Mouse (Mus musculus) embryonic facial prominence, embryonic 14.5 days (tissue): ENCODE results near the gene Tmbim4. TPM values are rescaled to one million over a fixed set of nuclear protein-coding genes. Genes with fewer than 3 reads are reported as not detected.

ENCODE experiments used
- ATAC-seq: fragments of 200-750 bp; cut with Nextera tagmentation; 2 replicates; pipeline ENCODE4 v1.8.0; 2017; ENCODE audit warnings: low read depth, moderate number of reproducible peaks, moderate TSS enrichment
- DNase-seq: peaks from one replicate; pipeline ENCODE4 v3.0.0-alpha.2; 2015; ENCODE audit warnings: low spot score
- H3K27ac ChIP-seq: fragments of 300-500 bp; sonication (generic); replicated peaks from 2 replicates; pipeline ENCODE4 v1.5.1; 2014; ENCODE audit warnings: low read depth, mild to moderate bottlenecking, low read length, moderate library complexity
- H3K27me3 ChIP-seq: fragments of 300-500 bp; sonication (generic); replicated peaks from 2 replicates; pipeline ENCODE4 v1.6.1; 2014; ENCODE audit warnings: low read length; ENCODE audit not compliant: control insufficient read depth, insufficient read depth
- H3K36me3 ChIP-seq: fragments of 300-500 bp; sonication (generic); 2 replicates; pipeline ENCODE4 v1.6.1; 2014; ENCODE audit warnings: low read length, mixed read lengths; ENCODE audit not compliant: control insufficient read depth, insufficient read depth
- H3K4me1 ChIP-seq: fragments of 300-500 bp; sonication (generic); 2 replicates; pipeline ENCODE4 v1.6.1; 2014; ENCODE audit warnings: antibody characterized with exemption, low read length; ENCODE audit not compliant: control insufficient read depth, insufficient read depth
- H3K4me2 ChIP-seq: fragments of 300-500 bp; sonication (generic); 2 replicates; pipeline ENCODE4 v1.6.1; 2014; ENCODE audit warnings: low read depth, mild to moderate bottlenecking, low read length, moderate library complexity, mixed read lengths
- H3K4me3 ChIP-seq: fragments of 300-500 bp; sonication (generic); 2 replicates; pipeline ENCODE4 v1.5.1; 2014; ENCODE audit warnings: low read depth, mild to moderate bottlenecking, low read length
- H3K9ac ChIP-seq: fragments of 300-500 bp; sonication (generic); 2 replicates; pipeline ENCODE4 v1.6.1; 2014; ENCODE audit warnings: low read depth, mild to moderate bottlenecking, low read length, moderate library complexity, mixed read lengths
- H3K9me3 ChIP-seq: fragments of 300-500 bp; sonication (generic); 2 replicates; pipeline ENCODE4 v1.6.1; 2016; ENCODE audit warnings: low read length; ENCODE audit not compliant: control insufficient read depth
- WGBS: fragments of 180-500 bp; shearing (Covaris S2); extraction: QIAGEN DNeasy Blood & Tissue Kit; methylation state at CpG from one replicate; pipeline ENCODE4 v1.1.7; 2014; 5-methylcytosine and 5-hydroxymethylcytosine counted together
- polyA plus RNA-seq: library from polyadenylated mRNA; unstranded; fragments of >200 nt; fragmentation: Nextera tagmentation; extraction: Ambion mirVana; gene quantifications from 2 replicates; pipeline ENCODE4 v1.2.1, GENCODE M21; 2014

Gene Tmbim4
- polyA plus RNA-seq: 105 and 122 TPM in 2 replicates

DNA sequence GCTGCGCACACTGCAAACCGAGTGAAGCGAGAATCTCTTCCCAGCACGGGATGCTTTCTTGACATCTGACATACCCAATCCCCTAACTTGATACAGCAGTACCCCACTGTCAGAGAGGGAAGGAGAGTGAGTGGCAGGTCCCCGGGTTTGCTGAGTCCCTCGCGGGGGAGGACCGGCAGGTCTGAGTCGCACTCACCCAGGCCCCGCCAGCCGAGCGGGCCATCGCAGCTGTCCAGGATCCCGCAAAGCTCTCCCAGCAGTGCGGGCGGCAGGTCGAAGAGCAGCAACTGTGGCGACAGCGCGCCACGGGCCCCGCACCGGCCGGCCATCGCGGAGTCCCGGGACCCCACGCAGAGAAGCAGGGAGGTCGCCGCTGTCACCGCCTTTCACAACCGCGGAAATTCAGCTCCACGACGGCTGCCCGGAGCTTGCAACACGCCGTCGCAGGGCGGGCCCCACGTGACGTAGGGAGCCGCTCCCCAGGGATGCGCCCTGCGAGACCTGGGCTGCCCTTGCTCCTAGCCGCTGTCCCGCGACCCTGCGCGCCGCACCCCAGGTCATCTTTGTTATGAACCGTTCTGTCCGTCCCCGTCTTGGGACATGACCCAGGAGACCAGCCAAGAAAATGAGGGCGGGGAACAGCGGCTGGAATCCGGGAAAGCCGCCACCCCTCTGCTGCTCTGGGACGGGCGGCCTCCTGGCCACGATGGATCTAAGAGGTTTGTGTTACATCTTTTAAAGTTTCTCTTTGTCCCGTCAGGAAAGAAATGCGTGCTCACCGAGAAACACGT, at the start of gene Tmbim4:
Gene Tmbim4 (plus strand): TSS at position 460 of the 791 bp plus-strand sequence.
- 1% methylated on average over 24 of the region's 65 CpGs for WGBS
- DNase-seq: peak; percentile 19
- ATAC-seq: peak; percentile 67
- H3K4me2 ChIP-seq: peak within 1 kb of the TSS; percentile 93
- H3K4me3 ChIP-seq: peak within 1 kb of the TSS; percentile 57
- no peaks in the 10 kb centered on the region for H3K9me3 ChIP-seq
- 0 out of 2 replicates have a peak, but pooled peaks cover 9% of the 10 kb centered on the region for H3K27me3 ChIP-seq
- peak within 1 kb of the TSS; percentile 67 for H3K9ac ChIP-seq
- H3K36me3 ChIP-seq: no peaks in the 10 kb centered on the region
- 0 out of 2 replicates have a peak within 1 kb of the TSS, but pooled peaks have one; percentile 24 for H3K27ac ChIP-seq
- H3K4me1 ChIP-seq: no peaks in the 10 kb centered on the region

GRCm38 (mm10) chr10:120151672-120152071, 49.7 kb upstream of the Tmbim4 start:
- WGBS: 86% methylated on average over 7 of the region's 7 CpGs
- no peak for DNase-seq

GRCm38 (mm10) chr10:120153911-120154310, 47.5 kb upstream of the Tmbim4 start:
- Histone ChIP-seq H3K27me3 (no peaks in the 10 kb centered on the region), H3K9me3 (peaks cover 3% of the 10 kb centered on the region; the same call in 1 of the 2 replicates), H3K9ac (no peak overlapping the region), H3K4me2 (no peak overlapping the region), H3K36me3 (no peaks in the 10 kb centered on the region), H3K4me1 (peaks cover 4% of the 10 kb centered on the region; the same call in 1 of the 2 replicates), H3K27ac (no peak overlapping the region), H3K4me3 (no peak overlapping the region)
- WGBS: 88% methylated on average over 2 of the region's 2 CpGs
- ATAC-seq: no peak
- no peak for DNase-seq

More at GRCm38 (mm10) chr10:120151672-120152071, 49.7 kb upstream of the Tmbim4 start:
- peaks cover 3% of the 10 kb centered on the region; the same call in 1 of the 2 replicates for H3K9me3 ChIP-seq
- H3K9ac ChIP-seq: no peak overlapping the region
- no peak overlapping the region for H3K4me3 ChIP-seq
- H3K36me3 ChIP-seq: no peaks in the 10 kb centered on the region
- no peaks in the 10 kb centered on the region for H3K27me3 ChIP-seq
- H3K27ac ChIP-seq: no peak overlapping the region
- no peaks in the 10 kb centered on the region for H3K4me1 ChIP-seq
- no peak for ATAC-seq
- no peak overlapping the region for H3K4me2 ChIP-seq

DNA sequence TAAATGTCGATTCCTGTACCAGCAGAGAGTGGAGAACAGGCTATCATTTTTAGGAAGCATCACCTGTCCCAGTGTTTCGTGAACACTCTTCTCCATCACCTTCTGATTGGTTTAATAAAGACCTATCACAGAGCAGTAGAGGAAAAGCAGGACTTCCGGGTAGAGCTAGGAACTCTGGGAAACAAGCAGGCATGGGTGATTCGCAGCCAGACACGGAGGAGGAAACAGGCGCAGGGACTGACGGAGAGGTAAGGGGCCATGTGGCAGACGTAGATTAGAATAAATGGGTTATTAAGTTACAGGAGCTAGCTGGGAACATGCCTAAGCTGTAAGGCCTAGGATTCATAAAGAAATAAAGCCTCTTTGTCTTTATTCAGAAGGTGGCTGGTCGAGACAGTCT, 40.9 kb upstream of the Tmbim4 start:
- peaks cover 4% of the 10 kb centered on the region; the same call in 1 of the 2 replicates for H3K4me1 ChIP-seq
- H3K4me3 ChIP-seq: no peak overlapping the region
- ATAC-seq: no peak
- H3K27me3 ChIP-seq: no peaks in the 10 kb centered on the region
- no peak for DNase-seq
- H3K36me3 ChIP-seq: no peaks in the 10 kb centered on the region
- H3K27ac ChIP-seq: no peak overlapping the region
- 64% methylated on average over 9 of the region's 9 CpGs for WGBS
- no peaks in the 10 kb centered on the region for H3K9me3 ChIP-seq
- H3K9ac ChIP-seq: no peak overlapping the region
- H3K4me2 ChIP-seq: no peak overlapping the region

- WGBS: 84% methylated on average over 10 of the region's 10 CpGs
- no peak overlapping the region for H3K27ac ChIP-seq
- no peaks in the 10 kb centered on the region for H3K27me3 ChIP-seq
- H3K4me2 ChIP-seq: no peak overlapping the region
- H3K4me1 ChIP-seq: peaks cover 4% of the 10 kb centered on the region; the same call in 1 of the 2 replicates
- DNase-seq (no peak), ATAC-seq (no peak)
- no peaks in the 10 kb centered on the region for H3K36me3 ChIP-seq
- no peak overlapping the region for H3K9ac ChIP-seq
- no peaks in the 10 kb centered on the region for H3K9me3 ChIP-seq
- no peak overlapping the region for H3K4me3 ChIP-seq
These were observed 38.5 kb upstream of the Tmbim4 start for GRCm38 (mm10) chr10:120162840-120163239.

GRCm38 (mm10) chr10:120163490-120163889, 37.9 kb upstream of the Tmbim4 start:
- Histone ChIP-seq H3K9me3 (no peaks in the 10 kb centered on the region), H3K27me3 (no peaks in the 10 kb centered on the region), H3K27ac (no peak overlapping the region), H3K4me2 (no peak overlapping the region), H3K9ac (no peak overlapping the region), H3K36me3 (no peaks in the 10 kb centered on the region), H3K4me1 (no peaks in the 10 kb centered on the region; the same call in 1 of the 2 replicates), H3K4me3 (no peak overlapping the region)
- DNase-seq (no peak), ATAC-seq (no peak)
- 93% methylated on average over 7 of the region's 7 CpGs for WGBS

DNA sequence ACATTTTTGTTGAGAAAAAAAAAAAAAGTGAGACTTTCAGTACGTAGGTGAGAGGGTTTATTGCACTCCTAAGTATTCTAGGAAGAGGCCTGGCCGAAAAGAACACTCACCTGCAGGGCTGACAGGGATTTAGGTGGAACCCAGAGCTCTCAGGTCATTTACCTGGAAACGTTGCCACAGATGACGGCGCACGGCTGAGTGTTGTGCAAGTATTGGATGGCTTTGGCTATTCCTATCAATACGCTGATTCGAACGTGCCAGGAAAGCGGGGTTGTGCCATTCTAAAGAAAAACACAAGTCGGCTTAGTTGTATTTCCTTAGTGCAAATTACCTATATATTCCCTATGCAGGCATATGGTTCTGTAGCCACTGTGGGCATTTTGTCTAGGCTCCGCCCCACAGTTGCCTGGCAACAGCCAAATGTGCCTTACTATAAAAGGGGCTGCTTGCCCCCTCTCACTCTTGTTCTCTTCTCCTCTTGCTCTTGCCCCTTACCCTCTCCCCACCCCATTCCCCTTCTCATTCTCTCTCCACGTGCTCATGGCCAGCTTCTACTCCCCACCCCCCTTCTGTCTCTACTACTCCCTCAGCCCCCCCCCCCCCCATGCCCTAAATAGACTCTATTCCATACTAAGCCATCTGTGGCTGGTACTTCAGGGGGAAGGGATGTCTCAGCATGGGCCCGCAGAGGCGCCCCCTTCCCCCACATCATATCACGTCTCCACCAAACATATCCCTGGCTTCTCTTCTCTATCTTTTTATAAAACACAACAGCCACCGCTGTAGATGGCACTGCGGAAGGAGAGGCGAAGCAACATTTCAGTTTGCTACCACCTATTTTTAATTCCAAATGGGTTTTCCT, 36.2 kb upstream of the Tmbim4 start:
- Histone ChIP-seq H3K9ac (no peak overlapping the region), H3K27ac (no peak overlapping the region), H3K4me1 (no peaks in the 10 kb centered on the region), H3K36me3 (no peaks in the 10 kb centered on the region), H3K9me3 (no peaks in the 10 kb centered on the region), H3K27me3 (no peaks in the 10 kb centered on the region), H3K4me2 (no peak overlapping the region), H3K4me3 (no peak overlapping the region)
- no peak for ATAC-seq
- 87% methylated on average over 19 of the region's 19 CpGs for WGBS
- DNase-seq: no peak

DNA sequence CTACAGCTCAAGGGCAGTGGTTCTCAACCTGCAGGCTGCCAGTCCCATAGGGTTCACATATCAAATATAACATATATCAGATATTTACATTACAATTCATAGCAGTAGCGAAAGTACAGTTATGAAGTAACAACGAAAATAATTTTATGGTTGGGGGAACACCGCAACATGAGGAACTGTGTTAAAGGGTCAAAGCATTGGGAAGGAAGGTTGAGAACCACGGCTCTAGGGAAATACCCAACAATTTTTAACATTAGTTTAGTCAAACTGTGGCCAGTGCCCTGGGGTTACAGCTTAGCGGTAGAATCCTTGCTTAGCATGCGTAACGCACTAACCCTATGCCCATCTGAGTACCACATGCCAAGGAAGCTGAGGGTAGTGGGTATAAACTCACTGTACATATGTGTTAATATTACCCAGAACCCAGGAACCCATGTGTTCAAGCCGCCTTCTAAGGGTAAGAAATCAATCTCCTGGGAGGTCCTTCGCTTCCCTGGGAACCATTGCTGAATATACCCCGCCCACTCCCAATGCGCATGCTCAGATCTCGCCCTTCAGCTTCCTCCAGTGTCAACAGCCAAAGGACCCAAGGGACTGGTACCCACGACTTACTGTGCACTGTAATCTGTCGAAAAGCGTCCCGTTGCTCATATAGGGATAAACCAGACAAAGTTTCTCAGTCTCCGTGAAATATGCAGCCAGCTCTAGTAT, 35.4 kb upstream of the Tmbim4 start:
- Histone ChIP-seq H3K27ac (no peak overlapping the region), H3K4me2 (no peak overlapping the region), H3K4me1 (no peaks in the 10 kb centered on the region), H3K4me3 (no peak overlapping the region), H3K36me3 (no peaks in the 10 kb centered on the region), H3K27me3 (no peaks in the 10 kb centered on the region), H3K9ac (no peak overlapping the region), H3K9me3 (no peaks in the 10 kb centered on the region)
- no peak for DNase-seq
- ATAC-seq: no peak
- WGBS: 86% methylated on average over 17 of the region's 17 CpGs
